Mouse (Mus musculus) G1E (cell line): ENCODE data around the gene Creb3l2.

Source experiments
- CTCF ChIP-seq: IDR thresholded peaks from 2 replicates; pipeline ENCODE4 v1.5.1; 2012; ENCODE audit warnings: low read depth, low read length, inconsistent platforms, mixed read lengths
- GATA1 ChIP-seq: IDR thresholded peaks from 2 replicates; pipeline ENCODE4 v1.6.1; 2012; ENCODE audit warnings: borderline replicate concordance, low read length, inconsistent platforms, mixed read lengths
- TAL1 ChIP-seq: conservative IDR thresholded peaks from 2 replicates; pipeline ENCODE4 v1.6.1; 2012; ENCODE audit warnings: low read depth, low read length, inconsistent platforms, mixed read lengths

GRCm38 (mm10) chr6:37299562-37300390 is 142.2 kb downstream of the Creb3l2 start, which contains the start of gene Dgki:
- TF ChIP-seq CTCF (no peak), GATA1 (no peak), TAL1 (no peak)
